Mouse (Mus musculus) heart, adult 8-10 months (tissue): Measurements from ENCODE around the gene Npas4. TPM values are rescaled to one million over a fixed set of nuclear protein-coding genes. Genes with fewer than 3 reads are reported as not detected.
"Not testable (repeated sequence)": the region's sequence is repeated elsewhere in the genome, so short reads cannot be mapped to it uniquely, and the experiment has no call there.

Experiments used
- DNase-seq: peaks from one replicate; pipeline ENCODE4 v3.0.0; 2022; ENCODE audit warnings: low spot score
- total RNA-seq, 4 experiments: library from RNA; stranded (reverse); gene quantifications; 2 replicates each; pipeline ENCODE4 v1.2.4; 2022

Npas4 gene
- total RNA-seq, 4 experiments from 2014 or later: 0.08 TPM; not detected in 3

GRCm38 (mm10) chr19:4992904-4993303 lies 2.8 kb upstream of the Npas4 start:
- peak; percentile 65 for DNase-seq

GRCm38 (mm10) chr19:4992371-4992770 lies 2.3 kb upstream of the Npas4 start:
- DNase-seq: no peak

- no peak for DNase-seq
Observed at GRCm38 (mm10) chr19:4990716-4991115, 600 bp upstream of the Npas4 start.

- DNase-seq: no peak
Observed at GRCm38 (mm10) chr19:4989434-4990255, 471 bp downstream of the Npas4 start.

GRCm38 (mm10) chr19:4989013-4989412 lies 1.1 kb downstream of the Npas4 start:
- peak; percentile 88 for DNase-seq

- DNase-seq: peak; percentile 39
Observed at GRCm38 (mm10) chr19:4981767-4982166, 8.3 kb downstream of the Npas4 start.

GRCm38 (mm10) chr19:4968236-4968635 lies 21.9 kb downstream of the Npas4 start:
- no peak for DNase-seq

- DNase-seq: peak; percentile 92
Observed at GRCm38 (mm10) chr19:4961928-4962601, 28.1 kb downstream of the Npas4 start, which contains the start of gene Mrpl11. Gene Mrpl11, plus strand, starts transcription at chr19:4962147.

- DNase-seq: not testable (repeated sequence)
Observed at GRCm38 (mm10) chr19:4948641-4949040, 41.5 kb downstream of the Npas4 start.

GRCm38 (mm10) chr19:4945540-4945939 lies 44.6 kb downstream of the Npas4 start:
- DNase-seq: no peak

GRCm38 (mm10) chr19:4943253-4943588 lies 46.9 kb downstream of the Npas4 start:
- DNase-seq: no peak

GRCm38 (mm10) chr19:4942551-4943252 lies 47.4 kb downstream of the Npas4 start, which contains the start of gene Peli3:
Gene Peli3, minus strand, starts transcription at chr19:4943127.
- DNase-seq: peak; percentile 48

GRCm38 (mm10) chr19:4937444-4938310 lies 52.4 kb downstream of the Npas4 start:
- no peak for DNase-seq

- DNase-seq: no peak
Observed at GRCm38 (mm10) chr19:4936896-4937295, 53.2 kb downstream of the Npas4 start.

Other genes with a start within 250 kb of the Npas4 start
- gene Rbm4b, start 233.8 kb downstream of the Npas4 start, total RNA-seq: 1 to 10 TPM; 5.4 to 8.1 (median 6.3) TPM
- 10 to 100 TPM; 38.2 to 44.5 (median 43.4) TPM for gene Rbm4, start 196.4 kb downstream of the Npas4 start, total RNA-seq
- 10 to 100 TPM; 10.8 to 23.0 (median 16.2) TPM for gene Gm21992, start 178.7 kb downstream of the Npas4 start, total RNA-seq
- gene Rbm14, start 178.7 kb downstream of the Npas4 start, total RNA-seq: 10 to 100 TPM; 16.4 to 23.3 (median 17.3) TPM
- 10 to 100 TPM; 22.2 to 32.1 (median 28.6) TPM for gene Ccs, start 151.0 kb downstream of the Npas4 start, total RNA-seq
- gene Ccdc87, start 150.9 kb downstream of the Npas4 start, total RNA-seq: under 1 TPM in 2 of 4 experiments, not detected in 2; 0.09 to 0.14 TPM
- 10 to 100 TPM; 77.7 to 86.2 (median 81.6) TPM for gene Ctsf, start 135.2 kb downstream of the Npas4 start, total RNA-seq
- 1 to 10 TPM; 2.0 to 4.3 (median 2.6) TPM for gene Actn3, start 112.4 kb downstream of the Npas4 start, total RNA-seq
- gene Zdhhc24, start 111.6 kb downstream of the Npas4 start, total RNA-seq: 1 to 10 TPM; 2.8 to 4.2 (median 3.4) TPM
- gene Bbs1, start 83.7 kb downstream of the Npas4 start, total RNA-seq: 1 to 10 TPM; 2.6 to 3.2 (median 2.9) TPM
- gene Dpp3, start 62.0 kb downstream of the Npas4 start, total RNA-seq: 10 to 100 TPM; 17.0 to 20.0 (median 18.3) TPM
- gene Peli3, start 47.2 kb downstream of the Npas4 start, total RNA-seq: 1 to 10 TPM; 3.8 to 7.6 (median 5.2) TPM
- 10 to 100 TPM; 62.8 to 74.0 (median 69.9) TPM for gene Mrpl11, start 28.2 kb downstream of the Npas4 start, total RNA-seq
- gene Slc29a2, start 33.5 kb upstream of the Npas4 start, total RNA-seq: 10 to 100 TPM in 2 of 4 experiments, 1 to 10 TPM in 2; 8.8 to 11.9 (median 10.6) TPM
- 10 to 100 TPM; 45.0 to 47.2 (median 45.6) TPM for gene B4gat1, start 48.5 kb upstream of the Npas4 start, total RNA-seq
- 1 to 10 TPM; 2.4 to 3.4 (median 2.6) TPM for gene AC124502.3, start 48.6 kb upstream of the Npas4 start, total RNA-seq
- 10 to 100 TPM; 13.0 to 17.6 (median 15.6) TPM for gene Brms1, start 51.0 kb upstream of the Npas4 start, total RNA-seq
- 1 to 10 TPM in 3 of 4 experiments, under 1 TPM in 1; 0.79 to 2.6 (median 2.0) TPM for gene Rin1, start 60.2 kb upstream of the Npas4 start, total RNA-seq
- 1 to 10 TPM; 6.8 to 9.3 (median 8.7) TPM for gene Cd248, start 77.8 kb upstream of the Npas4 start, total RNA-seq
- 1 to 10 TPM; 2.1 to 3.9 (median 3.2) TPM for gene Tmem151a, start 95.2 kb upstream of the Npas4 start, total RNA-seq
- 100 to 1,000 TPM; 104 to 113 (median 111) TPM for gene Yif1a, start 98.2 kb upstream of the Npas4 start, total RNA-seq
- under 1 TPM in 2 of 4 experiments, not detected in 2; 0.19 to 0.27 TPM for gene Cnih2, start 108.2 kb upstream of the Npas4 start, total RNA-seq
- 100 to 1,000 TPM; 185 to 214 (median 210) TPM for gene Rab1b, start 116.8 kb upstream of the Npas4 start, total RNA-seq
- gene Klc2, start 128.2 kb upstream of the Npas4 start, total RNA-seq: 10 to 100 TPM; 52.1 to 60.3 (median 58.6) TPM